Mouse (Mus musculus): Measurements from ENCODE around the gene Sp110.
"Not testable (repeated sequence)": the region's sequence is repeated elsewhere in the genome, so short reads cannot be mapped to it uniquely, and the experiment has no call there.

GRCm38 (mm10) chr1:85528451-85529110, 70.0 kb downstream of the Sp110 start:
- not testable (repeated sequence) for TF ChIP-seq CTCF (IDR thresholded peaks at IDR 0.05; ENCODE audit: borderline replicate concordance, extremely low read depth, insufficient read depth, insufficient read length); POLR2A (IDR thresholded peaks at IDR 0.05; ENCODE audit: borderline replicate concordance, extremely low read depth, insufficient read depth, insufficient read length, poor library complexity, severe bottlenecking)
